Comparison of ENCODE assay signal across 8 mouse cellular contexts in the genomic region with DNA sequence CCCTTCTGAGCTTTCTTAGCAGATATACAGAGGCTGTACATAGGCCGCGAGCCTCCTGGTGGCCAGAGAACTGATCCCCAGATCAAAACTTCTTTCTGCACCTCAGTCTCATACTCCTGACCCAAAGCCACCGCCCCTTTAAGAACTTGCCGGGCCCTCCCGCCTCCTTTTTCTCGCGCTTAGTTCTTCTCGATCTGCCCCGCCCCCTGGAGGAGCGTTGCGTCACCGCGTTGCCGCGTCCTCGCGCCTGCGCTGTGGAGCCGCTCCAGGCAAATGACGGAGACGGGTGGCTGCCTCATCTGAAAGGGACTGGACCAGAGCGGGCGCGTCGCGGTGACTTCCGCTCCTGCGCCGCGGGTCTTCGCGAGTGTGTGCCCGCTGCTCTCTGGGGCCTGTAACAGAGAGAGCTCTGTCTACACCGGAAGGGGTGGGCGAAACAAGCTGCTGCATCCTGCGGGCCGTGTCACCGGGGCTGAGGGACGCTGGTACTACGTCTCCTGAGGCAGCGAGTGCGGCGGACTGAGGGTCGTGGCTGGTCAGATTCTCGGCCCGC. TPM values are rescaled to one million over a fixed set of nuclear protein-coding genes. Genes with fewer than 3 reads are reported as not detected.
DNase-seq lines count a peak whose midpoint lies in the region; ATAC-seq and TF ChIP-seq lines count a peak whose summit lies in the region.

A gene (plus strand): TSS at position 248 of the 553 bp plus-strand sequence.

- peak within 1 kb of the TSS; percentile 86 for H3K4me2 ChIP-seq in lung, postnatal 0 days (replicated peaks; ENCODE audit: low read depth, low read length)

- peak within 1 kb of the TSS; percentile 93 for H3K27ac ChIP-seq in hindbrain, embryonic 10.5 days
- peak within 1 kb of the TSS; percentile 98 for H3K27ac ChIP-seq in lung, postnatal 0 days (ENCODE audit: low read length)

- peak within 1 kb of the TSS; percentile 77 for H3K9ac ChIP-seq in lung, postnatal 0 days (replicated peaks; ENCODE audit: low read depth)

- no peaks in the 10 kb centered on the region for H3K9me3 ChIP-seq in hindbrain, embryonic 10.5 days
- no peaks in the 10 kb centered on the region for H3K9me3 ChIP-seq in lung, postnatal 0 days (ENCODE audit: low read length)

- H3K4me1 ChIP-seq in hindbrain, embryonic 10.5 days (replicated peaks): peaks cover 21% of the 10 kb centered on the region
- peaks cover 7% of the 10 kb centered on the region; the same call in 1 of the 2 replicates for H3K4me1 ChIP-seq in lung, postnatal 0 days (ENCODE audit: insufficient read depth, low read depth, low read length)

- no peaks in the 10 kb centered on the region for H3K27me3 ChIP-seq in hindbrain, embryonic 10.5 days (ENCODE audit: insufficient read depth, poor library complexity, severe bottlenecking)
- no peaks in the 10 kb centered on the region for H3K27me3 ChIP-seq in lung, postnatal 0 days (replicated peaks; ENCODE audit: insufficient read depth, low read length)

- DNase-seq in MN1 (ENCODE audit: low spot score): peak; percentile 100
- peak; percentile 99 for DNase-seq in cerebellum, adult 9-10 months
- DNase-seq in hindbrain, embryonic 10.5 days (ENCODE audit: low spot score): peak; percentile 100
- DNase-seq in layer of hippocampus, adult 9-11 months: peak; percentile 99
- peak; percentile 99 for DNase-seq in lung, postnatal 0 days (ENCODE audit: low spot score)
- peak; percentile 99 for DNase-seq in ovary, postnatal 14 days (ENCODE audit: low spot score)
- DNase-seq in thymus, postnatal 14 days: peak; percentile 99

- peak within 1 kb of the TSS; percentile 73 for H3K4me3 ChIP-seq in hindbrain, embryonic 10.5 days
- H3K4me3 ChIP-seq in lung, postnatal 0 days (ENCODE audit: low read depth, low read length): peak within 1 kb of the TSS; percentile 61

- ATAC-seq in frontal cortex, adult (ENCODE audit: low TSS enrichment): peak; percentile 99
- ATAC-seq in lung, postnatal 0 days: peak; percentile 99

- peaks cover 28% of the 10 kb centered on the region for H3K36me3 ChIP-seq in hindbrain, embryonic 10.5 days
- peaks cover 10% of the 10 kb centered on the region; the same call in 1 of the 2 replicates for H3K36me3 ChIP-seq in lung, postnatal 0 days (ENCODE audit: insufficient read depth, low read length)

- under 1% methylated on average over 46 of the region's 46 CpGs for WGBS in hindbrain, embryonic 10.5 days
- WGBS in lung, postnatal 0 days: 1% methylated on average over 46 of the region's 46 CpGs

- no peak for TF ChIP-seq EP300 in lung, postnatal 0 days (IDR thresholded peaks at IDR 0.05)

- peak; percentile 70 for TF ChIP-seq CTCF in lung, postnatal 0 days (IDR thresholded peaks at IDR 0.05)

RNA-seq across cellular contexts. Expression of the gene that starts here (rescaled TPM):
- 6.1 and 6.4 TPM in 2 replicates for polyA plus RNA-seq in hindbrain, embryonic 10.5 days (2016; fragmentation: Nextera tagmentation; extraction: Ambion mirVana)
- polyA plus RNA-seq in lung, postnatal 0 days (2015; fragmentation: Nextera tagmentation; extraction: Ambion mirVana): 7.0 and 7.2 TPM in 2 replicates

Comparison
In these comparisons a context has a peak if more than half of its experiments do, and no peak if none do; other contexts are left out.
1. Peak in every context shown above with its lines: DNase-seq, ATAC-seq, H3K4me3 ChIP-seq and H3K27ac ChIP-seq.